Mouse (Mus musculus) myocyte (in vitro differentiated cells): ENCODE results near the gene Trim67. TPM values are rescaled to one million over a fixed set of nuclear protein-coding genes. Genes with fewer than 3 reads are reported as not detected.

Experiments
- H3K27me3 ChIP-seq: one replicate; pipeline ENCODE4 v1.6.1; 2011; ENCODE audit not compliant: control insufficient read depth, insufficient read depth, insufficient read length
- H3K36me3 ChIP-seq: one replicate; pipeline ENCODE4 v1.6.1; 2011; ENCODE audit not compliant: control insufficient read depth, insufficient read depth
- H3K4me2 ChIP-seq: one replicate; pipeline ENCODE4 v1.6.1; 2011; ENCODE audit warnings: low read depth, control low read depth
- H3K4me3 ChIP-seq: one replicate; pipeline ENCODE4 v1.5.1; 2011; ENCODE audit warnings: mild to moderate bottlenecking, control low read depth, moderate library complexity
- H3K79me2 ChIP-seq: one replicate; pipeline ENCODE4 v1.6.1; 2011; ENCODE audit not compliant: control insufficient read depth, insufficient read depth
- H3ac ChIP-seq: one replicate; pipeline ENCODE4 v1.6.1; 2011; ENCODE audit not compliant: control insufficient read depth, insufficient read length
- CEBPB ChIP-seq: IDR thresholded peaks from 2 replicates; pipeline ENCODE4 v1.6.1; 2011; ENCODE audit warnings: mild to moderate bottlenecking, moderate library complexity; ENCODE audit not compliant: poor library complexity, insufficient read depth, severe bottlenecking
- E2F4 ChIP-seq: IDR thresholded peaks from one replicate; pipeline ENCODE4 v1.6.1; 2011; ENCODE audit warnings: mild to moderate bottlenecking, control low read depth, moderate library complexity; ENCODE audit not compliant: insufficient read depth
- MAX ChIP-seq: IDR thresholded peaks from one replicate; pipeline ENCODE4 v1.6.1; 2011; ENCODE audit warnings: low read depth, mild to moderate bottlenecking, control low read depth
- MYOD1 ChIP-seq, 3 experiments: IDR thresholded peaks; one replicate each; pipeline ENCODE4 v1.6.1; 2011; ENCODE audit warnings: control low read depth in 2 of 3, low read depth in 2 of 3, mild to moderate bottlenecking in 2 of 3, moderate library complexity in 1 of 3; ENCODE audit not compliant: insufficient read length in 2 of 3, control insufficient read depth in 1 of 3
- MYOG ChIP-seq, 3 experiments: IDR thresholded peaks; one replicate each; pipeline ENCODE4 v1.6.1; 2011; ENCODE audit warnings: control low read depth in 2 of 3, low read depth in 2 of 3, mild to moderate bottlenecking in 2 of 3; ENCODE audit not compliant: insufficient read length in 2 of 3, control insufficient read depth in 1 of 3, insufficient read depth in 1 of 3
- POLR2A ChIP-seq: IDR thresholded peaks from one replicate; pipeline ENCODE4 v1.6.1; 2011; ENCODE audit warnings: low read depth, mild to moderate bottlenecking, control low read depth, moderate library complexity; ENCODE audit not compliant: insufficient read length
- POLR2AphosphoS2 ChIP-seq: IDR thresholded peaks from one replicate; pipeline ENCODE4 v1.6.1; 2011; ENCODE audit warnings: low read depth, control low read depth; ENCODE audit not compliant: insufficient read length
- REST ChIP-seq: IDR thresholded peaks from one replicate; pipeline ENCODE4 v1.6.1; 2011; ENCODE audit warnings: mild to moderate bottlenecking, control low read depth, moderate library complexity; ENCODE audit not compliant: insufficient read depth, insufficient read length
- SRF ChIP-seq: IDR thresholded peaks from one replicate; pipeline ENCODE4 v1.6.1; 2011; ENCODE audit warnings: low read depth; ENCODE audit not compliant: control insufficient read depth, insufficient read length
- TCF12 ChIP-seq: IDR thresholded peaks from one replicate; pipeline ENCODE4 v1.6.1; 2011; ENCODE audit warnings: mild to moderate bottlenecking, control low read depth; ENCODE audit not compliant: poor library complexity, insufficient read depth, severe bottlenecking
- TCF3 ChIP-seq: IDR thresholded peaks from one replicate; pipeline ENCODE4 v1.6.1; 2011; ENCODE audit warnings: low read depth, control low read depth; ENCODE audit not compliant: insufficient read length
- USF1 ChIP-seq: IDR thresholded peaks from one replicate; pipeline ENCODE4 v1.6.1; 2011; ENCODE audit warnings: low read depth, mild to moderate bottlenecking, control low read depth, moderate library complexity
- polyA plus RNA-seq: library from polyadenylated mRNA; unstranded; fragments of >200 nt; fragmentation: generic; extraction: Trizol; gene quantifications from one replicate; pipeline ENCODE4 v1.2.1, GENCODE M21; 2012; ENCODE audit warnings: missing spikeins

Trim67 gene
- polyA plus RNA-seq, 1 experiment: 0.01 TPM

DNA sequence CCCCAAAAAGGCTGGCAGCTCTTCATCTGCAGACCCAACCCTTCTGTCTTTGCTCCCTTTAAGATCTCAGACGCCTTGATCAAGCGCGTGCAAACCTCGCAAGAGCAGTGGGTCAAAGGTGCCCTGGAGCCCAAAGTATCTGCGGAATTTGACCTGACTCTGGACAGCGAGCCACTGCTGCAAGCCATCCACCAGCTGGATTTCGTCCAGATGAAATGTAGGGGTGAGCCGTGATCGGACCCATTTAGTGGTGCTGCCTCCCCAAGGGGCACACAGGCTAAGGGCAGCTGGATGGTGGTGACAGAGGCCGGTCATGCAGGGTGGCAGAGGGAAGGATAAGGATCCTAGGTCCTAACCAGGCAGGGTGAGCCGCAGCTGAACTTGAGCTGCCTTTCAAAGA is 27.2 kb downstream of the Trim67 start:
- Histone ChIP-seq H3K27me3 (peaks cover 31% of the 10 kb centered on the region), H3K36me3 (no peaks in the 10 kb centered on the region), H3K79me2 (no peaks in the 10 kb centered on the region), H3ac (no peak overlapping the region), H3K4me2 (no peak overlapping the region), H3K4me3 (no peak overlapping the region)
- TF ChIP-seq USF1 (no peak), MAX (no peak), E2F4 (no peak), SRF (no peak), MYOG (IDR thresholded peaks at IDR 0.05; ENCODE audit: control insufficient read depth in 1 of 3, insufficient read depth in 1 of 3, insufficient read length in 2 of 3, low read depth in 2 of 3) (no peak), TCF12 (no peak), MYOD1 (IDR thresholded peaks at IDR 0.05; ENCODE audit: control insufficient read depth in 1 of 3, insufficient read length in 2 of 3, low read depth in 2 of 3) (no peak), REST (no peak), TCF3 (no peak), CEBPB (no peak), POLR2AphosphoS2 (no peak), POLR2A (no peak)

GRCm38 (mm10) chr8:124823497-124823896 is 30.6 kb downstream of the Trim67 start:
- Histone ChIP-seq H3K27me3 (peaks cover 25% of the 10 kb centered on the region), H3K4me3 (no peak overlapping the region), H3K36me3 (no peaks in the 10 kb centered on the region), H3K79me2 (no peaks in the 10 kb centered on the region), H3ac (no peak overlapping the region), H3K4me2 (no peak overlapping the region)
- TF ChIP-seq REST (no peak), MAX (no peak), TCF3 (no peak), TCF12 (no peak), POLR2A (no peak), USF1 (no peak), POLR2AphosphoS2 (no peak), MYOD1 (IDR thresholded peaks at IDR 0.05; ENCODE audit: control insufficient read depth in 1 of 3, insufficient read length in 2 of 3, low read depth in 2 of 3) (no peak), E2F4 (no peak)

GRCm38 (mm10) chr8:124826658-124827057 is 33.8 kb downstream of the Trim67 start:
- Histone ChIP-seq H3K4me2 (peak overlapping the region; percentile 99), H3ac (no peak overlapping the region), H3K36me3 (no peaks in the 10 kb centered on the region), H3K4me3 (peak overlapping the region; percentile 4), H3K27me3 (peaks cover 14% of the 10 kb centered on the region), H3K79me2 (no peaks in the 10 kb centered on the region)
- TF ChIP-seq TCF3: no peak
- no peak for TF ChIP-seq TCF12
- no peak for TF ChIP-seq POLR2AphosphoS2
- TF ChIP-seq MAX: no peak
- TF ChIP-seq POLR2A: no peak
- no peak for TF ChIP-seq REST
- TF ChIP-seq CEBPB: peak; percentile 67
- TF ChIP-seq MYOG (IDR thresholded peaks at IDR 0.05; ENCODE audit: control insufficient read depth in 1 of 3, insufficient read depth in 1 of 3, insufficient read length in 2 of 3, low read depth in 2 of 3): peak in 1 of 3 experiments; percentile 13
- TF ChIP-seq SRF: no peak
- TF ChIP-seq MYOD1 (IDR thresholded peaks at IDR 0.05; ENCODE audit: control insufficient read depth in 1 of 3, insufficient read length in 2 of 3, low read depth in 2 of 3): no peak

DNA sequence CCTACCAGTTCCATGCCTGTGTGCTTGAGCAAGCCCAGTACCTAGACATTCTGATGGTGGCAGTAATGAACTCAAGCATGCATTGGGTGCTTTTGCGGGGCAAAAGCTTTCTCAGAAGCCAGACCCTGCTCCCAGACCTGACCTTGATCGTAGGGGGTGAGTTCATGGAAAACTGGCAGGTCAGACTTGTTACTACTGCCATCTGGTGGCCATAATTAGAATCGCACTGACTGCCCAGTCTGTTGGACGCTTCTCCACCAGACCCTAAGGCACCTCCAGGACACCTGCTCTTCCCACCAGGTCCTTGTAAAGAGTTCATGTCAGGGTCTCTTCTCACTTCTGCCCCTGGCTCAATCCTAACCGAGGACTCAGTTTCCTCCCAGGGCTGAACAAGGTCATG is 34.5 kb downstream of the Trim67 start:
- TF ChIP-seq E2F4: no peak
- TF ChIP-seq MAX: no peak
- no peak for TF ChIP-seq MYOG (IDR thresholded peaks at IDR 0.05; ENCODE audit: control insufficient read depth in 1 of 3, insufficient read depth in 1 of 3, insufficient read length in 2 of 3, low read depth in 2 of 3)
- no peak for TF ChIP-seq MYOD1 (IDR thresholded peaks at IDR 0.05; ENCODE audit: control insufficient read depth in 1 of 3, insufficient read length in 2 of 3, low read depth in 2 of 3)
- TF ChIP-seq TCF3: no peak
- TF ChIP-seq POLR2AphosphoS2: no peak
- TF ChIP-seq REST: no peak
- no peak for TF ChIP-seq CEBPB
- TF ChIP-seq TCF12: no peak
- no peak for TF ChIP-seq POLR2A
- TF ChIP-seq SRF: no peak
- TF ChIP-seq USF1: no peak
- Histone ChIP-seq H3K27me3 (peaks cover 10% of the 10 kb centered on the region), H3K79me2 (no peaks in the 10 kb centered on the region), H3K4me2 (peak overlapping the region; percentile 99), H3ac (no peak overlapping the region), H3K4me3 (no peak overlapping the region), H3K36me3 (no peaks in the 10 kb centered on the region)

DNA sequence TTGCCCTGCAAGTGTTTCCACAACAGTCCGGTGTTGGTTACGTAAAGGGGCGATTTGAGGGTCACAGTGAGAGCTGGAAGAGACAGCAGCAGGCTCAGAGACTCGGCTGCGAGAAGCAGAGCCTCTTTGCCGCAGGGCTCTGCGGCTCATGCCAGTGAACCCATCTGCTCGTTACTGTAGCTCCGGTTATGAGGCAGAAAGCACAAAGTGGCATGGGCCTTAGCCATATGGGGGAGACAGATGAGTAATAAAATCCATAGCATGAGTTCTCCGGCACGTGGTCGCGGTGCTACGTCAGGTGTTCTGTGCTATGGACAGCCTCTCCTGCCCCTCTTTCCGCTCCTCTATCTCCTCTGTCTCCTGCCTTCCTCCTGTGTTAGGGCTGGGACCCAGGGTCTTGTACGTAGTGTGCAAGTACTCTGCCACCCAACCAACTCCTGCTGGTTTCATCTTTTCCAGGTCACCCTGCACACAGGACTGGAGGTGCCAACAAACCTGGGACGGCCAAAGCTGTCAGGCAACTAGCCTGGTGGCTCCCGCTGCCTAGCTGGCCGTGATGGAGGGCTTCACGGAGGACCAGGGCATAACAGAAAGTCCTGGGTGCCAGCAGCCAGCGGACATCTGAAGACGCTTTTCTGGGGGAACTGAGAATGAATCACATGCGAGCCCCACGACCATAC is 35.8 kb downstream of the Trim67 start:
- no peak overlapping the region for H3ac ChIP-seq
- H3K36me3 ChIP-seq: no peaks in the 10 kb centered on the region
- H3K4me3 ChIP-seq: no peak overlapping the region
- H3K4me2 ChIP-seq: no peak overlapping the region
- TF ChIP-seq SRF (no peak), CEBPB (no peak), USF1 (no peak), MYOG (IDR thresholded peaks at IDR 0.05; ENCODE audit: control insufficient read depth in 1 of 3, insufficient read depth in 1 of 3, insufficient read length in 2 of 3, low read depth in 2 of 3) (no peak), TCF12 (no peak), TCF3 (no peak), REST (no peak), POLR2A (no peak), E2F4 (no peak), MYOD1 (IDR thresholded peaks at IDR 0.05; ENCODE audit: control insufficient read depth in 1 of 3, insufficient read length in 2 of 3, low read depth in 2 of 3) (no peak), MAX (no peak), POLR2AphosphoS2 (no peak)
- H3K27me3 ChIP-seq: no peaks in the 10 kb centered on the region
- H3K79me2 ChIP-seq: no peaks in the 10 kb centered on the region
